Mouse (Mus musculus): Measurements from ENCODE around the gene Gm38394.

DNA sequence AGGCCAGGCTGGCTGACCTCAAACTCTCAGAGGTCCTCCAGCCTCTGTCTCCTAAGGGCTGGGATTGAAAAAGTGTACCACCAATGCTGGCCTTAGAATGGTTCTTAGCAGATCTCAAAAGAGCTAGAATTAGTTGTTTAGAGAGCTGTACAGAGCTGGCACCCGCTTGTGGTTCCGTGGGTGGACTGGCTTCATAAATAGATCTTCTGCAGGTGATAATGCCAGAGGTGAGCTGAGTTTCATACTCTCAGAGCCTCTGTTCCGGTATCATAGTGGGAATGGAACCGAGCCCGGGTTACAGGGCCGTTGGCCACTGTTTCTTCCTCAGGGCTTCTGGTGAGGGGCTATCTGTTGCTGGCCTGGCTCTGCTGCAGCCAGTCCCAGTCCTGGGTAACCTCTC lies 29.9 kb upstream of the Gm38394 start:
- TF ChIP-seq CTCF (IDR thresholded peaks at IDR 0.05; ENCODE audit: insufficient read depth, low read depth, low read length) (no peak), POLR2A (IDR thresholded peaks at IDR 0.05; ENCODE audit: insufficient read depth, low read depth, low read length) (no peak)
